In genomic region chr11:58917745-58918366, GRCm38 (mm10) we compare ENCODE assay signal across 25 mouse cellular contexts. TPM values are rescaled to one million over a fixed set of nuclear protein-coding genes. Genes with fewer than 3 reads are reported as not detected.
DNase-seq lines count a peak whose midpoint lies in the region; ATAC-seq lines count a peak whose summit lies in the region.
"Had no signal": no experiment of that assay in that cellular context is flagged by ENCODE, and none has a peak within 500 bp of the region (broad histone marks: within the 10 kb centered on the region; RNA-seq: fewer than 3 reads in every experiment).

Gene Btnl10, plus strand, starts transcription at chr11:58917908.

- H3K9ac ChIP-seq in liver, embryonic 13.5 days: peak within 1 kb of the TSS; percentile 86
- H3K9ac ChIP-seq in kidney, embryonic 16.5 days (replicated peaks; ENCODE audit: low read length): no peak within 1 kb of the TSS
- H3K9ac ChIP-seq: forebrain, postnatal 0 days; heart, embryonic 15.5 days; midbrain, embryonic 13.5 days; neural tube, embryonic 15.5 days had no signal

- peak within 1 kb of the TSS; percentile 99 for H3K27ac ChIP-seq in liver, embryonic 13.5 days
- no peak within 1 kb of the TSS for H3K27ac ChIP-seq in kidney, embryonic 16.5 days (ENCODE audit: low read length)
- H3K27ac ChIP-seq: heart, adult 2 months; heart, embryonic 15.5 days; midbrain, embryonic 13.5 days; neural tube, embryonic 15.5 days had no signal

- intact Hi-C loops in left cerebral cortex, postnatal 10 days (cut with DNase I): no loop called here

- peaks cover 45% of the 10 kb centered on the region for H3K4me1 ChIP-seq in megakaryocyte, embryonic 14.5 days
- H3K4me1 ChIP-seq in liver, embryonic 13.5 days (replicated peaks): peaks cover 86% of the 10 kb centered on the region
- no peaks in the 10 kb centered on the region for H3K4me1 ChIP-seq in kidney, embryonic 16.5 days (ENCODE audit: insufficient read depth, low read length)

- H3K27me3 ChIP-seq in megakaryocyte, embryonic 14.5 days (replicated peaks): peaks cover 22% of the 10 kb centered on the region
- H3K27me3 ChIP-seq in liver, embryonic 13.5 days: no peaks in the 10 kb centered on the region; the same call in 1 of the 2 replicates
- H3K27me3 ChIP-seq in kidney, embryonic 16.5 days (ENCODE audit: insufficient read depth, low read length): no peaks in the 10 kb centered on the region
- H3K27me3 ChIP-seq: midbrain, embryonic 13.5 days; neural tube, embryonic 15.5 days had no signal

- WGBS in liver, embryonic 13.5 days (ENCODE audit: insufficient replicate concordance): 35% methylated on average over 12 of the region's 12 CpGs
- 77% methylated on average over 12 of the region's 12 CpGs for WGBS in kidney, embryonic 16.5 days

- peak within 1 kb of the TSS; percentile 62 for H3K4me3 ChIP-seq in megakaryocyte, embryonic 14.5 days (replicated peaks)
- peak within 1 kb of the TSS; percentile 72 for H3K4me3 ChIP-seq in liver, embryonic 13.5 days (replicated peaks)
- no peak within 1 kb of the TSS for H3K4me3 ChIP-seq in kidney, embryonic 16.5 days (ENCODE audit: low read length)
- H3K4me3 ChIP-seq: heart, adult 2 months; heart, embryonic 15.5 days; midbrain, embryonic 13.5 days; myocyte; neural tube, embryonic 15.5 days had no signal

- no peak for ATAC-seq in megakaryocyte, adult 5-6 weeks (ENCODE audit: poor library complexity, severe bottlenecking)
- ATAC-seq in liver, embryonic 13.5 days (ENCODE audit: low read depth): peak; percentile 85
- no peak for ATAC-seq in kidney, embryonic 16.5 days (ENCODE audit: low FRiP score, low TSS enrichment)
- ATAC-seq: forebrain, postnatal 0 days; midbrain, embryonic 13.5 days had no signal

- peak; percentile 79 for DNase-seq in c-Kit-positive CD71-positive TER-119-positive erythroid progenitor cells, embryonic 14.5 days (ENCODE audit: low spot score)
- peak; percentile 71 for DNase-seq in liver, embryonic 13.5 days
- peak; percentile 51 to 69 for DNase-seq in spleen, postnatal 36 days (ENCODE audit: low spot score in 2 of 2)
- no peak for DNase-seq in gastrocnemius, postnatal 10 days
- DNase-seq in left cerebral cortex, postnatal 10 days (ENCODE audit: extremely low spot score in 1 of 2, low spot score in 2 of 2): no peak
- DNase-seq: adrenal gland, postnatal 25 days; cerebellum, adult 9-11 months; forebrain, postnatal 0 days; heart, adult 2 months; kidney, adult 2 months; kidney, postnatal 36 days; lung, postnatal 10 days; right cerebral cortex, postnatal 4 days; thymus, adult 18-20 months had no signal

- H3K9me3 ChIP-seq in megakaryocyte, embryonic 14.5 days: no peaks in the 10 kb centered on the region
- H3K9me3 ChIP-seq in liver, embryonic 13.5 days (replicated peaks): no peaks in the 10 kb centered on the region
- H3K9me3 ChIP-seq in kidney, embryonic 16.5 days (ENCODE audit: low read length): no peaks in the 10 kb centered on the region
- H3K9me3 ChIP-seq: heart, embryonic 15.5 days; midbrain, embryonic 13.5 days; neural tube, embryonic 15.5 days had no signal

- H3K4me2 ChIP-seq in liver, embryonic 13.5 days: peak within 1 kb of the TSS; percentile 83
- no peak within 1 kb of the TSS for H3K4me2 ChIP-seq in kidney, embryonic 16.5 days (replicated peaks; ENCODE audit: low read depth, low read length)
- H3K4me2 ChIP-seq: heart, embryonic 15.5 days; midbrain, embryonic 13.5 days; neural tube, embryonic 15.5 days had no signal

- no peaks in the 10 kb centered on the region for H3K36me3 ChIP-seq in megakaryocyte, embryonic 14.5 days (replicated peaks; ENCODE audit: low read length)
- H3K36me3 ChIP-seq in liver, embryonic 13.5 days: peaks cover 28% of the 10 kb centered on the region
- H3K36me3 ChIP-seq in kidney, embryonic 16.5 days (ENCODE audit: insufficient read depth, low read length): no peaks in the 10 kb centered on the region
- H3K36me3 ChIP-seq: heart, embryonic 15.5 days; midbrain, embryonic 13.5 days; neural tube, embryonic 15.5 days had no signal

RNA-seq across cellular contexts. Expression of gene Btnl10, which starts in this region (rescaled TPM):
- polyA plus RNA-seq in megakaryocyte, embryonic 14.5 days (2012; ENCODE audit: insufficient read depth, low replicate concordance): not detected in 2 replicates
- total RNA-seq in megakaryocyte, adult 5-6 weeks (2015): 0.94 and 1.8 TPM in 2 replicates
- 1.2 and 2.8 TPM in 2 replicates for total RNA-seq in megakaryocyte, adult 5-6 weeks (2017)
- 11.2 and 12.5 TPM in 2 replicates for polyA plus RNA-seq in liver, embryonic 13.5 days (2015; fragmentation: Nextera tagmentation; extraction: Ambion mirVana)
- polyA plus RNA-seq in kidney, embryonic 16.5 days (2015; fragmentation: Nextera tagmentation; extraction: Ambion mirVana): 0.10 TPM in 1 of 2 replicates, not detected in the other
- total RNA-seq in gastrocnemius, postnatal 10 days (2021): 1 to 10 TPM in 1 of 2 experiments, not detected in 1; 1.1 TPM
- total RNA-seq in left cerebral cortex, postnatal 10 days (2021): under 1 TPM in 1 of 2 experiments, not detected in 1; 0.06 TPM
- total RNA-seq: adrenal gland, postnatal 25 days; CH12.LX; gastrocnemius, adult 18-20 months; heart, adult 2 months; left cerebral cortex, postnatal 14 days had no signal
- polyA plus RNA-seq: forebrain, postnatal 0 days; heart, embryonic 15.5 days; midbrain, embryonic 13.5 days; myocyte; urinary bladder, adult 2 months had no signal

Comparison
In these comparisons a context has a peak if more than half of its experiments do, and no peak if none do; other contexts are left out.
1. RNA of gene Btnl10 (polyA plus RNA-seq): 11.2 to 12.5 TPM in liver, embryonic 13.5 days; 0.10 TPM in kidney, embryonic 16.5 days and not detected in megakaryocyte, embryonic 14.5 days; every median in the first group is over 10 times any median in the second.
2. DNase-seq: peak in c-Kit-positive CD71-positive TER-119-positive erythroid progenitor cells, embryonic 14.5 days (single experiment), liver, embryonic 13.5 days (single experiment) and spleen, postnatal 36 days (2 of 2); none in gastrocnemius, postnatal 10 days (single experiment) and left cerebral cortex, postnatal 10 days (0 of 2).